Mouse (Mus musculus) urinary bladder, adult 2 months (tissue): ENCODE results near the gene Nin. TPM values are rescaled to one million over a fixed set of nuclear protein-coding genes. Genes with fewer than 3 reads are reported as not detected.
"Not testable (repeated sequence)": the region's sequence is repeated elsewhere in the genome, so short reads cannot be mapped to it uniquely, and the experiment has no call there.

Experiments
- DNase-seq: peaks from one replicate; pipeline ENCODE4 v3.0.0; 2022; ENCODE audit warnings: low spot score
- polyA plus RNA-seq: library from polyadenylated mRNA; depleted of rRNA; stranded (reverse); fragments of >200 nt; gene quantifications from 2 replicates; pipeline ENCODE4 v1.2.3, GENCODE M21; 2012; rRNA removed

Nin gene
- polyA plus RNA-seq: 9.5 and 12.5 TPM in 2 replicates

GRCm38 (mm10) chr12:70113351-70113750 lies at the start of gene Nin:
Gene Nin, minus strand, starts transcription at chr12:70113717.
- DNase-seq: no peak

- no peak for DNase-seq
Observed at GRCm38 (mm10) chr12:70161057-70161456, 47.5 kb upstream of the Nin start.

- DNase-seq: no peak
Observed at GRCm38 (mm10) chr12:70157292-70158066, 44.0 kb upstream of the Nin start.

GRCm38 (mm10) chr12:70156222-70156621 lies 42.7 kb upstream of the Nin start:
- no peak for DNase-seq

DNA sequence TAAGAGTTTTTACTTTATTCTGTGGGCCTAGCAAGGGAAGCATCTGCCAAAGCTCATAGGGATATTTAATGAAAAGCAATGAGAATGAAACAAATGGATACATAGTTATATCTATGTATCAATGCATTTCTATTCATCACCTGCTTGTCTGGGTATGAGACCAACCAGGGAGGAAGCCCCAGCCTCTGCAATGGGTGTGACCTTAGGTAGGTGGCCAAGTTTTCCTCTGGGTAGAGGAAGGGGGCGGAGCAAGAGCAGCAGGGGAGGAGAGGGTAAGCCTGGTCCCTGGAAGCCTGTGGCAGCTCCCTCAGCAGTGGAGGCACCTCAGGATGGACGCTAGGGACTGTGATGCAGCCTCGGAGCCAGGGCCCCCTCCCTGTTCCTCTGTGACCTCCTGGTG lies 40.3 kb upstream of the Nin start, which contains the start of gene Abhd12b:
Gene Abhd12b, plus strand, starts transcription at position 301 of the 400 bp plus-strand sequence.
- DNase-seq: no peak

- DNase-seq: no peak
Observed at GRCm38 (mm10) chr12:70148631-70149265, 35.2 kb upstream of the Nin start.

DNA sequence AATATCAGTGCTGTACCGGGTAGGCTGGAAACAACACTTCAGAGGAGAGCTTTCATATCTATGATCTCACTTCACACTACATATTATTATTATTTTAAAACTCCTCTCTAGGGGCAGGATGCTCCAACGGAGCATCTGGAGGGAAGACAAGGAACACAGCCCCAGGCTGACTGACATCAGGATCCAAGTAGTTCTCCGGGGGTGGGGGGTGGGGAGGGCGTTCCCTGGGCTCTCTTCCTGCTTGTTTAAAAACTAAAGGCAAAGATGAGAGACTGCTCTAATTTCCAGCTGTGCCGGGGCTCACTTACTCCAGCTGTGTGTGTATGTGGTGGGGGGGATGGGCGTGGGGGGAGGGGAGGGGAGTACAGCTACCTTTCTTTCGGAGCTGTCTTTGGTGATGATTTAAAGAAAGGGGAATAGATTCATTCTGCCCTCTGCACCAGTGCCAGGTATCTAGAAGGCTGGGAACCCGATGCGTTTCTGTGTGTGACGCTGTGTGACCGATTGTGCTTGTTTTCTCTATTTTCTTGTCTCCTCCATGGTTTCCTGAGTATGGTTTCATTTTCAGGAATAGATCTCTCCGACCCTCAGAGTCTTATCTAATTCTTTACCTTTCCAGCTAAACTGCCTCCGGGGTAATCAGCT lies 34.6 kb upstream of the Nin start:
- no peak for DNase-seq

DNA sequence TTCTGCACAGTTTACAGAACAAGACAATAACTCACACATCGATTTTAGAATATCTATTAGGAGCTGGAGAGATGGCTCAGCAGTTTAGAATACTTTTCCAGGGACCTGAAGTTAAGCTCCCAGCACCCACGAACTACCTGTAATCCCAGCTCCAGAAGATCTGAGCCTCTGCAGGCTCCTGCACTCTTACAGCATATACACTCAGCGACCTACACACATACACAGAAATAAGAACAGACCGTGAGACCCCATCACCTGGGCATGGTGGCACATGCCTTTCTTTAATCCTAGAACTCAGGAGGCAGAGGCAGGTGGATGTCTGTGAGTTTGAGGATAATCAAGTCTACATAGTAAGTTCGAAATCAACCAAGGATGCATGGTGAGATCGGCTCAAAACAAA lies 32.1 kb upstream of the Nin start:
- no peak for DNase-seq

DNA sequence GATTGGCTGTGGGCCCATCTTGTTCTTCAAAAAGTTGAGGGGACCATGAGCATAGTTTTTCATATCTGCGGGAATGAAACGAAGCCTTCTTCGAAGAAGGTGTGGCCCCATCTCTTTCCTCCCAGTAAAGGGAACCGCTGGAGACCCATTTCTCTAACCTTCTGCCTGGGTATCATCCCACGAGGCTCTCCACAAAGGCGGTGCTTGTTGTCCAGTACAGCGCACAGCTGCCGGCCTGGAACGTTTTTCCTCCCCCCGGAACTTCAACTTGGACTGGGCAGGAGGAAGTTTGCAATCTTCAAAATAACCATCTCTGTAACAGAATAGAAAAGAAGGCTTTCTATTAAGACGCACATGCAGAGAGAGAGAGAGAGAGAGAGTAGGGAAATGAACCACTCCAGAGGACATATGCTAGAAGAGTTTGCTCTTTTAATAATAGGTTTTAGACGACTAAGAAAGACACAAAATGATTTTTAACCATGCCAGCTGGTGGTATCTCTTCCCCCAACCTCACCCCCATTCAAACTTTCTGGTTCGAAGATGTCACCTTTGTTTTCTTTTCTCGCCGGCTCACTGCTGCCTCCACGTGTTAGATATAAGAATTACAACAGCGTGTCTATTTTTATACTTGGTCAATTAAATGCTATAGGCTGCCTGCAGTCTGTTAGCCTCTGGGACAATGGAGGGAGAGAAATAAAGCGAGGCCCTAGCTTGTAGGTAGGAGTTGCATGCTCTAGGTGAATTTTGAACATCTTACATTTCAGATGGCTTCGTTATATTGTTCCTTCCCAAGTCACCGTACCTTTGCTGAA lies 31.3 kb upstream of the Nin start:
- DNase-seq: no peak

DNA sequence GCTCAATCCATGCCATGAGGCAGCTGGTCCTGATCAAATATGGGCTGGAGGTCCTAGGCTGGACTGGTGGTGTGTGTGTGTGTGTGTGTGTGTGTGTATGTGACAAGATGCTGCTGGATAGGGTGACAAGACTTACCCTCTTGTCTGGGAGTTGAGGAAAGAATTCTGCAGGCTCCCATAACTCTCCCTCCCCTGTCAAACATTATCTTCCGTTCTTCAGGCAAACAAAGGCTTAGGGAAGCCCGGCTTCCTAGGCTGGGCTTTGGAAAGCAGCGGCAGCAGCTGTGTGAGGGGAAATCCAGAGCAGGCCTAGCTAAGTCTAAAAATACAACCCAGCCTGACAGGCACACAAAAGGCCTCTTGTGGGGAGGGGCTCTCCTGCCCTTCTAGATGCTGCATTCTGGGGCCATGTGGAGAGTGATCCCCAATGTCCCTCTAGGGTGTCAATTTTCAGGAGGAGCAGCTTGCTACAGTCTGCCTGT lies 30.6 kb upstream of the Nin start:
- DNase-seq: not testable (repeated sequence)

- DNase-seq: no peak
Observed at GRCm38 (mm10) chr12:70140993-70141576, 27.6 kb upstream of the Nin start.

- no peak for DNase-seq
Observed at GRCm38 (mm10) chr12:70140542-70140941, 27.0 kb upstream of the Nin start.

DNA sequence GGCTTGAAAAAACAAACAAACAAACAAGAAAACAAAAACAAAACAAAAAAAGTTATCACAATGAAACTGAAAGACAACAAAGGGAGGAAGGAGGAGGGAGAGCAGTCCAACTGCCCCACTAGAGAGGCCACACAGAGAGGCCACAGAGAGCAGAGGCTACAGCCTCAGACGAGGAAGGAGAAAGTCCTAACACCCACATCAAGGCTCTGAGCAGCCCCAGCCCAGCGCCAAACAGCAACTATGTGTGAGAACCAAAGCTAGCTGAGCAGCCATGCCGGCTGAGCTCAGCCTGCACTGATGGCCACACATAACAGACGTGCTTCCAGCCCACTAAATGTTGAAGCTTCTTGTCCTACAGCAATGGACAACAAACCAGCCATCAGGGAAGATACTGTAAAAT lies 26.4 kb upstream of the Nin start:
- DNase-seq: no peak

GRCm38 (mm10) chr12:70137626-70138025 lies 24.1 kb upstream of the Nin start:
- DNase-seq: no peak

- DNase-seq: no peak
Observed at GRCm38 (mm10) chr12:70137095-70137494, 23.6 kb upstream of the Nin start.

- DNase-seq: no peak
Observed at GRCm38 (mm10) chr12:70136185-70136756, 22.8 kb upstream of the Nin start.

DNA sequence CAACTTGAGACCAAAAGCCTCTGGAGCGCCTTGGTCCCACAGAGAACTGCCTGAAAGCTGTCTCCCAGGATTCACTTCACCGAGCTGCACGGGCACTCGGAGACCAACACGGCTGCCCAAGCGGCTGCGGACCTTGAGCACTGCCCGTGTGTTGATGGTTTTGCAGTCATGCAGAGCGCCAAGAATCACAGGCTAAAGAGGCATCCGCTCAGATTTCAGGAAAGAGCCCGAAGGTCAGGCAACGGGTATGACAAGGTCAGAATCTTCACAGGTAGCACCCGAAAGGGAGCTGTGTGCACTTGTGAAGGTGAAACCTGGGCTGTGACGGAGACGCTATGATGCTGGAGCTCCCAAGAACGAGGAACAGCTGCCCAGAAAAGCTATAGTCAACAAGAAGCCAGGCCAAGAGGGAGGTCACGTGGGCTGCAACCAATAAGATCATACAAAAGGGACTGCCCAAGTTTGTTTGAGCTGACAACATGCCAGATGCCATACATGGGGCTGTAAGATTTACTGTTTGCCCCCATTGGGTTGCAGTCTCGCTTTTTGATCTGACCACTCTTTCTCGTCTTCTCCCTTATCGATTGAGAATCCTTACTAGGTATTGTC lies 21.2 kb upstream of the Nin start:
- DNase-seq: no peak

DNA sequence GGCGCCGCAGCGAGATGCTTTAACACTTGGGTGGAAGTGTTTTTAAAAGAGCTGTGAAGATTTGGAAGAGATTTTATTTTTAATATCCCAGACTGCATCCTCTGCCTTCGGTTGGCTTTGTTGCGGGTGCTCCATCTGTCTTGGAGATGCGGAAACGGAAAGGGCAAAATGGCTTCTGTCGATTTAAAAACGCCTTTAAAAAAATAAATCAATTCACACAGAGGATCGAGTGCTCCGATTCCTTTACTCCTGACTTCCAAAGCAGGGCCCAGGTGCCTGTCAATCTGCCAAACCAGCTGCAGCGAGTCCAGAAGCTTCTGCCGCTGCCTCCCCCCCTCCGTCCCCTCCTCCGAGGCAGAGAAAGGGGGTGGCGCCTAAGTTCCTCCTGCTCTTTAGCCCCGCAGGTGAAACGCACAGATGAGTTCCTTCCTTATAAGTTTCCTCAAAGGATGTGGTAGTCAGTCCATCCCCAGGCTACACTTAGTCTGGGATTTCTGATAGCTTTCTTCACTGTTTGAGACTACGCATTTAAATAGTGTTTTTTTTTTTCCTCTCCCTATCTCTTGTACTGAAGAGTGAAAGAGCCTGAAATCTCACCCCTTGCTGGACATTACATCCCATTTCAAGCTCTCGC lies 17.6 kb upstream of the Nin start:
- no peak for DNase-seq

DNA sequence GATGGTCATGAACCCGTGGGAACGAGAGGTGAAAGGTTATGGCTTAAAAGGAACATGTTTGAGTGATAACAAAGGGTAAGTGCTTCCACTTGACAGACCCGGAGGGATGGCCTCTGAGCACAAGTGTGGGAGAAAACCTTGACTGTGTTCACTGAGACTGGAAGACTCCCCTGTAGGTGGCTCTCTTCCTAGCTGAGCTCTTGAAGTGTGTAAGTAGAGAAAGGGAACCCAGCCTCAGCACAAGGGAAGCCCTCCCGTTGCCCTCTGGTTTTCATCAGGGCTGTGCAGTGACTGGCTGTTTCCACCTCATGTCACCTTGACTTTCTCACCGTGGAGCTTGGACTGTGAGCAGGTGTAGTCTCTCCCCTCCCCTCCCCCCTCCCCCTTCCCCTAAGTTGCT lies 15.6 kb upstream of the Nin start:
- DNase-seq: no peak

DNA sequence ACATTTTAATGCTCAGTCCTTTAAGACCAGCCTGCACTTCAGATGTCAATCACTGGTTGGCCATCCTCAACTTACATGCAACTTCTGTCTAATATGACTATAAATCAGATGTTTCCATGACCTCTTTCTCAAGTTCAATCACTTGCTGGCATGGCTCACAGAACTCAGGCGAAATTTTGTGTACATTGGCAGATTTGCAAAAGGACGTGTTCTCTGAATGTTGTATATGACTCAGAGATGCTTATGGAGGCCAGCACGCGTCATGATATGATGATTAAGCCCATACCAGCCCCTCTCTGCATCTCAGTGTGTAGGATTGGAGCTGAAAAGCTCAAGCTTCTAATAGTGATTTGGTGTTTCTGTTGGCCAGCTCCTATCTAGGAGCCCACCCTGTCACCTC lies 13.1 kb upstream of the Nin start:
- no peak for DNase-seq
